Mouse (Mus musculus): ENCODE results near the gene Cat.

DNA sequence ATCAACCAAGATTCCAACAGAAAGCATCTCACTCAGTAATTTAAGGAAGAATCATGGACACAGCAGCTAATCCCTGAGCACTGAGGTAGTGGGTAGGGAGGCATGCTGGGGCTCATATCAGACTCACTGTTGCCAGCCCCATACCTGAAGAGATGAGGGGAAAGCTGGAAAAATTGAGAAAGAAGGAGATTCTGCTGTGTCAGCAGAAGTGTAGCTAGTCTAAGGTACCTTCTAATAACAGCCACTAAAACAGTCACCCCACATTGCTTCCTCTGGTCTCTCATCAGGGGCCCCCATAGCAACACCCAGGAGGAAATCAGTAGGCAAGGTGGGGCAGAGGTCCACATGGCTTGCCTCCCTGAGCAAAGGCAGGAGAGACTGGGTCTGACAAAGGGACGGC, 40.6 kb upstream of the Cat start:
- TF ChIP-seq CTCF (conservative IDR thresholded peaks at IDR 0.05; ENCODE audit: insufficient read depth, insufficient read length, low read depth, low read length) = no peak
- no peak for TF ChIP-seq POLR2A (IDR thresholded peaks at IDR 0.05; ENCODE audit: low read depth, low read length)
